Mouse (Mus musculus): ENCODE results near the gene Cmtr1.

Cmtr1 gene

GRCm38 (mm10) chr17:29736448-29737014 lies 76.1 kb downstream of the Cmtr1 start:
- in situ Hi-C loops (cut with MboI, MseI), result no loop called here

GRCm38 (mm10) chr17:29737849-29738804 lies 77.7 kb downstream of the Cmtr1 start:
- in situ Hi-C loops (cut with MboI, MseI), result no loop called here

- in situ Hi-C loops (cut with MboI, MseI), result no loop called here
Observed at GRCm38 (mm10) chr17:29747466-29747865, 87.1 kb downstream of the Cmtr1 start.

GRCm38 (mm10) chr17:29754510-29754909 lies 94.1 kb downstream of the Cmtr1 start:
- in situ Hi-C loops (cut with MboI, MseI), result no loop called here

All from T-helper 1 cell (primary cell).